Mouse (Mus musculus) forebrain, embryonic 15.5 days (tissue): ENCODE results near the gene Hapln2. TPM values are rescaled to one million over a fixed set of nuclear protein-coding genes. Genes with fewer than 3 reads are reported as not detected.

Experiments
- ATAC-seq: fragments of 200-750 bp; cut with Nextera tagmentation; replicated peaks from 2 replicates; pipeline ENCODE4 v1.8.0; 2017; ENCODE audit warnings: mild to moderate bottlenecking, moderate TSS enrichment, moderate library complexity
- H3K27ac ChIP-seq: fragments of 300-500 bp; sonication (generic); replicated peaks from 2 replicates; pipeline ENCODE4 v1.5.1; 2015; ENCODE audit warnings: mild to moderate bottlenecking, inconsistent platforms
- H3K27me3 ChIP-seq: fragments of 300-500 bp; sonication (generic); 2 replicates; pipeline ENCODE4 v1.6.1; 2015; ENCODE audit warnings: inconsistent platforms
- H3K36me3 ChIP-seq: fragments of 300-500 bp; sonication (generic); 2 replicates; pipeline ENCODE4 v1.6.1; 2015; ENCODE audit warnings: mild to moderate bottlenecking, inconsistent platforms
- H3K4me1 ChIP-seq: fragments of 300-500 bp; sonication (generic); 2 replicates; pipeline ENCODE4 v1.6.1; 2015; ENCODE audit warnings: inconsistent platforms
- H3K4me2 ChIP-seq: fragments of 300-500 bp; sonication (generic); replicated peaks from 2 replicates; pipeline ENCODE4 v1.6.1; 2015; ENCODE audit warnings: mild to moderate bottlenecking, inconsistent platforms
- H3K4me3 ChIP-seq: fragments of 300-500 bp; sonication (generic); 2 replicates; pipeline ENCODE4 v1.5.1; 2015; ENCODE audit warnings: mild to moderate bottlenecking, inconsistent platforms
- H3K9ac ChIP-seq: fragments of 300-500 bp; sonication (generic); replicated peaks from 2 replicates; pipeline ENCODE4 v1.6.1; 2015; ENCODE audit warnings: mild to moderate bottlenecking, inconsistent platforms
- H3K9me3 ChIP-seq: fragments of 300-500 bp; sonication (generic); 2 replicates; pipeline ENCODE4 v1.6.1; 2016; ENCODE audit warnings: inconsistent platforms
- WGBS: fragments of 180-500 bp; shearing (Covaris S2); methylation state at CpG from one replicate; pipeline ENCODE4 v1.1.7; 2015; ENCODE audit warnings: mixed read lengths; 5-methylcytosine and 5-hydroxymethylcytosine counted together
- polyA plus RNA-seq: library from polyadenylated mRNA; unstranded; fragments of >200 nt; fragmentation: Nextera tagmentation; extraction: Ambion mirVana; gene quantifications from 2 replicates; pipeline ENCODE4 v1.2.1, GENCODE M21; 2015

Hapln2 gene
- polyA plus RNA-seq, 1 experiment from 2014 or later = 0.43 TPM

DNA sequence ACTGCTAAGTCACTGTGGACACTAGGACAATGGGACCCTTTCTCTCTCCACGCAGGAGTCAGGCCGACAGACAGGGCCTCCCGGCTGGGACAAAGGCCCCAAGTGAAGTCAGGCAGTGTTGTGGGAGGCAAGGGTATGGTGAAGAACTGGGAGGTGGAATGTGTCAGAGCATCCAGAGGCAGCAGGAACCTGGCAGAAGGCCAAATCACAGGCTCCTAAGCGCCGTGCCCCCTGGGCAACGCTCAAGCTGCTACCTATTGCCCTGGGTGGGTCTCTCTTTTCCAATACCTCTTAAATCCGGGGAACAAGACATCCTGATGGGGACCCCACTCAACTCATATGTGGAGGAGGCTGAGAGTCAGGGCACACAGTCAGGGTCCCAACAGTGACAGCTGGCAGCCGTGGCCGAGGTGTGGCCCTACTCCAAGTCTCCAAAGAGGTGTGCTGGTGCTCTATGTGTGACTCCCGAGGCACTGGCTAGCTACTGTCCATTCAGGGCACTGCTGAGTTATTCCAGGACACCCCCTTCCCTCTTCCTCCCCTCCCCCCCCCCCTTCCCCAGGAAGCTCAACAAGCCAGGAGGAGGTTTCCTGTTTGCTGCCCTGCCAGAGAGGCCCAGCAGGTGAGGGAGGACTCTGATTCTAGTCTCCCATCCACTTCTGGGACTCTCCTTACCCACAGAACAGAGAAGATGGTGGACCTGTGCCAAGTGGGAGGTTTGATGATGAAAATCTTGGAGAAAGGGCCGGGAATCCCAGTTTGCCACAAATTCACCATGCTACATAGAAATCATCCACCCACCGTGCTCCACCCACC is 41.7 kb downstream of the Hapln2 start:
- Histone ChIP-seq H3K36me3 (no peaks in the 10 kb centered on the region), H3K4me1 (peaks cover 71% of the 10 kb centered on the region), H3K4me3 (no peak overlapping the region), H3K27me3 (0 out of 2 replicates have a peak, but pooled peaks cover 4% of the 10 kb centered on the region), H3K9me3 (no peaks in the 10 kb centered on the region), H3K27ac (peak overlapping the region; percentile 41; the same call in 1 of the 2 replicates), H3K4me2 (no peak overlapping the region), H3K9ac (no peak overlapping the region)
- ATAC-seq = no peak
- 14% methylated on average over 12 of the region's 12 CpGs for WGBS

DNA sequence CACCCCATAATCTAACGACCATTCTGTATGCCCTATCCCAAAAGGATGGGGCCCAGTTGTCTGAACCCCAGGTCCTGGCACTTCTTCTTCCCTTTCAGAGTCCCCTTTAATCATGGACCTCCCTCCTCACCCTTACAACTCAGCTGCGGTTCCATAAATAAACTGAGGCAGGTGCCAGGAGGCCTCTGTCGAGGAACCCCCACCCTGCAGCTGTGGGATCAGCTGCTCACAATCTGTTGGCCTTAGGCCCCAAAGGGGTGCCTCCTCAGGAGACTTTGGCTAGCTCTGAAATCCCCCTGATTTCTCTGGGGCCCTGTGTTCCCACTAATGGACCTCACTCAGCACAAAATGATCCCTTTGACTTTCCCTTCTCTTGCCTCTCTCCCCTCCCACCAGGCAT is 43.3 kb downstream of the Hapln2 start:
- Histone ChIP-seq H3K4me3 (no peak overlapping the region), H3K4me1 (peaks cover 71% of the 10 kb centered on the region), H3K36me3 (no peaks in the 10 kb centered on the region), H3K27me3 (0 out of 2 replicates have a peak, but pooled peaks cover 4% of the 10 kb centered on the region), H3K27ac (no peak overlapping the region), H3K4me2 (no peak overlapping the region), H3K9ac (no peak overlapping the region), H3K9me3 (no peaks in the 10 kb centered on the region)
- ATAC-seq = no peak
- WGBS = 34% methylated on average over 3 of the region's 3 CpGs

DNA sequence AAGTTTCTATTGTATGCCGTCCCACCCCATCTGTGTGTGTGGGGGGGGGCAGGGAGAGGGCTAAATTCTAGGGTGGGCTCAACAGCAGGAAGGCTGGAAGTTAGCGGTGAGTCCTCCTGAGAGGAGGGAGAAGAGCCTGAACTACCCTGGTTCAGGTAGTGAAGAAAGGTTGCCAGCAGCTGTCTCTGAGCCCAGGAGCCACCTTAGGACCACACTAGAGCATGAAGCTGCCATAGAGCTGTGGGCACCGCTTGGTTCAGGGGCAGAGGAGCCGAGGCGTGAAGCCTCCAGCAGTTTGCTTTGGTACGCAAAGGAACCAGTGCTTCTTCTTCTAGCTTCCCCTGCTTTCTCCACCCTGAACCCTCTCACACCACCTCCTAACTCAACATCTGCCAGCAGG is 43.8 kb downstream of the Hapln2 start:
- no peaks in the 10 kb centered on the region for H3K9me3 ChIP-seq
- 0 out of 2 replicates have a peak, but pooled peaks cover 1% of the 10 kb centered on the region for H3K27me3 ChIP-seq
- ATAC-seq = no peak
- H3K4me1 ChIP-seq = peaks cover 69% of the 10 kb centered on the region
- no peak overlapping the region for H3K27ac ChIP-seq
- no peak overlapping the region for H3K4me3 ChIP-seq
- WGBS = 57% methylated on average over 6 of the region's 6 CpGs
- H3K9ac ChIP-seq = no peak overlapping the region
- H3K4me2 ChIP-seq = no peak overlapping the region
- H3K36me3 ChIP-seq = no peaks in the 10 kb centered on the region

DNA sequence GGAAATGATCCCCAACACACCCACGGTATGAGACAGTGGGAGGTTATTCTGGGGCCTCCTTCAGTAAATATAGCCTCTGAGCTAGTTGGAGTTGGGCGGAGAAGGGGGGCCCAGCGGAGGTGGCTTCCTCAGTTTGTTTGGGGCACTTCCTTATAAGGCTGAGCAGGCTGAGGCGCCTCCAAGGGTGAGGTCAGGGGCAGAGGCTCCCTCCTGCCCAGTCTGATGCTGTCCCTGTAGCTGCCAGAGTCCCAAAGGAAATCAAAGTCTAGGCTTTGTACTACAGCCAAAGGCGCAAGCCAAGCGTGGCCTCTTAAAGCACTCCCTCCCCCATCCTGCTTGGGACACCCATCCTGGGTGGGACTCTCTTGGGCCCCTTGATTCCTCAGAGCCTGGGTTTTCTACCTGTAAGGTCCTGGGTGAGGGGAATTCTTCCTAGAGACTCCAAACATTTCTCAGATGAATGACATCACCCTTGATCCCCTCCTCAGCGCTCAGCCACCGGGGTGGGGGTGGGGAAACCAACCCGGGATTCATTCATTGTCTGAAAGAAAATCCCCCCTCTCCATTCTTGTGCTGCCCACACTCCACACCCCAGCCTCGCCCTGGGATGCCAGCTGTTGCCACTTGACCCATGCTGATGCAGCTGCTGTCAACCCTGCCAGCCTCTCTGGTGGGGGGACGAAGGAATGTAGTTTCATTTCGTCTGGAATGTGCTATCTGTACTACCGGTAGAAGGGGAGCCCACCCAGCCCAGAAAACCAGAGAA is 44.4 kb downstream of the Hapln2 start:
- ATAC-seq = no peak; the same call in 1 of the 2 replicates
- peaks cover 63% of the 10 kb centered on the region for H3K4me1 ChIP-seq
- whole genome bisulfite sequencing = 6% methylated on average over 13 of the region's 13 CpGs
- H3K4me2 ChIP-seq = peak overlapping the region; percentile 18; the same call in 1 of the 2 replicates
- no peaks in the 10 kb centered on the region for H3K9me3 ChIP-seq
- H3K27me3 ChIP-seq = no peaks in the 10 kb centered on the region
- H3K36me3 ChIP-seq = no peaks in the 10 kb centered on the region
- peak overlapping the region; percentile 19; the same call in 1 of the 2 replicates for H3K9ac ChIP-seq
- H3K4me3 ChIP-seq = no peak overlapping the region
- peak overlapping the region; percentile 74 for H3K27ac ChIP-seq

DNA sequence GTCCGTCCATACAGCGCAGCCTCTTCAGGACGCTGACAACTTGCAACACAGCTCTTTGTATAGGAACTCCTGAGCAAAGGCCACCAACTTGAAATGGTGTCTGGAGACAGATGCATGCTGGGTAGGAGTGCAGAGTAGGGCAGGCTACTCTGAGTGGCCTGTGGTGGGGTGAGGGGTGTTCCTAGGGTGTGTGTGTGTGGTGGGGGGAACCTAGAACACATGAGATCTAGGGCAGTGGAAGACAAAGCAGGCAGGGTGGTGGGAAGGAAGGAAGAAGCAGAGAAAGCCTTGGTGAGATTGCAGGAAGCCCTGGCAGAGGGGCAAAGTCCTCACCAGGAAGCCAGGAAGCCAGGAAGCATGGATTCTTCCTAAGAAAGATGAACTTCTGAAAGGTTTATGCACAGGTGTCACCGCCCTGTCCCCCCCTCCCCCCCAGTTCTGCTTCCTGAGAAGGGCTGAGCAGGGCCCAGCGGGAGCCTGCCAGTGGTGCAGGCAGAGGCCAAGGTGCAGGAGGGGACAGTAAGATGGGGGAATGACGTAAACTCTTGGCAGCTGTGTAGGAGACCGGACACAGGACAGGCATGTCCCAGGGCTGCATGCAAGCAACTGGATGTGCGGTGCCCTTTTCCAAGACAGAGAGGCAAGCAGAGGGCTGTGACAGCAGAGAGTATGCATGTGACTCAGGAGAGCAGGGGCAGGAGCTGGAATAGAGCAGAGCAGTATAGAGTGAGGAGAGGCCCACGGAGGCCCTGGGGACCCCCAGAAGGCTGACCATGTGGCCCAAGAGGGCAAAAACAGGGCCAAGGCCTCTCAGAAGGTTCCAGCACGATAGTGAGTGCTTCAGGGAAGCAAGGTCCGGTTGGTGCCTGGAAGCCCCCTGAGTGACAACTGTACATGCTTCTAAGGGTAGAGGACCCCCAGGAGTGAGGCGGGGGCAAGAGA is 45.2 kb downstream of the Hapln2 start:
- Histone ChIP-seq H3K4me3 (no peak overlapping the region), H3K27me3 (no peaks in the 10 kb centered on the region), H3K36me3 (no peaks in the 10 kb centered on the region; the same call in 1 of the 2 replicates), H3K4me1 (peaks cover 55% of the 10 kb centered on the region), H3K4me2 (no peak overlapping the region), H3K9ac (peak overlapping the region; percentile 19; the same call in 1 of the 2 replicates), H3K27ac (peak overlapping the region; percentile 74), H3K9me3 (no peaks in the 10 kb centered on the region)
- ATAC-seq = no peak
- WGBS = 35% methylated on average over 12 of the region's 12 CpGs

DNA sequence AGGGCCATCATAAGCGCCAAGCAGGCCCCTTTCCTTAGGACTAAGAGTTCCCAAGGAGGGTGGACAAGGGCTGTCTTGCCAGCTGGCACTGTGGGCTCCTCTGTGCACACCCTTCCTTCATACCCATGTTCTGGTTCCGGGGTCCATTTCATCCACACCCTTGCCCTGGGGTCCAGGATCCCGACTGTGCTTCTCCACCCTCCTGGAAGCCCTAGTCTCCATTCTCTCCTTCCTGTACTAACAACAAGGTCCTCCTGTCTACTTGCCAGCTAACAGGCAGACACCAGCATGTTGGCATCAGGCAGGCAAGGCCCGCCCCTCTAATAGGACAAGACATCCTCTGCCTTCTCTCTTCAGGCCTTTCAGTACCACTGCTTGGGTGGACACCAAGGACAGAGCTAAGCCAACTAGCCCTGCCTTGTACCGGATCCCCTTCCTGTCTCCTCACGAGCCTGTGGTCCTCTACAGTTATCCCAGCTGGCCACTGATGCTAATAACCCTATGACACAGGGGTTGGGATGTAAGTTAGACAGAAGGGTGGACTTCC is 46.1 kb downstream of the Hapln2 start:
- H3K27ac ChIP-seq = 0 out of 2 replicates have a peak overlapping the region, but pooled peaks have one; percentile 74
- WGBS = 81% methylated on average over 6 of the region's 6 CpGs
- no peak overlapping the region for H3K4me3 ChIP-seq
- H3K27me3 ChIP-seq = no peaks in the 10 kb centered on the region
- no peak overlapping the region for H3K9ac ChIP-seq
- no peak for ATAC-seq
- H3K36me3 ChIP-seq = no peaks in the 10 kb centered on the region; the same call in 1 of the 2 replicates
- no peaks in the 10 kb centered on the region for H3K9me3 ChIP-seq
- H3K4me2 ChIP-seq = no peak overlapping the region
- peaks cover 47% of the 10 kb centered on the region for H3K4me1 ChIP-seq

DNA sequence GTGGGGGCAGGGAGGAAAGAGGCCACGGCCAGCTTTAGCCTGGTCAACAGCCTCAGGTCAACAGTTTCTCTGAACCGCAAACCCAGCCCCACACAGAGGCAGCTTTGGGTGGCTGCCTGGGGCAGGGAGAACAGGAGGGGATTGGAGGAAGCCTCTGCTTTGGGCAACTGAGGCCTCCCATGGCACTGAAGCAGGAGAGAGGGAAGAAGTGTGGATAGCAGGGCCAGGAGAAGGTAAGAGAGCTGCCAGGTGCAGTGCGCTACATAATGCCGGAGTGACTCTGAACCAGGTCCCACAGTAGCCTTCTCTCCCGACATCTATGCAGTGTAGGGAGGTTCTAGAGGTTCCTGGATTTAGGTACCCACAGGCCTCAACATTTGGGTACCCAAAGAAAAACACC is 46.7 kb downstream of the Hapln2 start:
- H3K36me3 ChIP-seq = no peaks in the 10 kb centered on the region; the same call in 1 of the 2 replicates
- WGBS = 64% methylated on average over 5 of the region's 5 CpGs
- H3K9ac ChIP-seq = no peak overlapping the region
- peaks cover 41% of the 10 kb centered on the region for H3K4me1 ChIP-seq
- no peak overlapping the region for H3K4me2 ChIP-seq
- no peaks in the 10 kb centered on the region for H3K9me3 ChIP-seq
- H3K4me3 ChIP-seq = no peak overlapping the region
- H3K27ac ChIP-seq = no peak overlapping the region; the same call in 1 of the 2 replicates
- no peak for ATAC-seq
- no peaks in the 10 kb centered on the region for H3K27me3 ChIP-seq

DNA sequence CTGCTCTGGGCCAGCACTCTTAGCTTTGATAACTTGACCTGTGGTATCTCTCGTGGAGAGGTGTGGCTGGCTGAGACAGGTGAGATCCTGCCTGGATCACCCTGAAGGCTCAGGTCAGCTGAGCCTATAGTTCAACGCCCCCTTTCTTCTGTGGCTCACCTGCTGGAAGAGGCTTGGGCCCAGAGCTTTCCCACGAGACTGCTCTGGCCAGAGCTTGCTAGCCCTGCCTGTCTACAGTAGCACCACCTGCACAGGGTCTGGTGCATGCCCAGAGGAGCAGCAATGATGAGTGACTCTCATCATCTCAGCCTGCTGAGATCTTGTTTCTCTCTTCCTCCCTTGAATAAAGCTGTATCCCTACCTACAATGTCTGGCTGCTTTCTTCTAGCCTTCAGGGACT is 47.3 kb downstream of the Hapln2 start:
- Histone ChIP-seq H3K36me3 (no peaks in the 10 kb centered on the region; the same call in 1 of the 2 replicates), H3K27ac (no peak overlapping the region), H3K4me3 (no peak overlapping the region), H3K9ac (no peak overlapping the region), H3K4me2 (no peak overlapping the region), H3K4me1 (peaks cover 35% of the 10 kb centered on the region), H3K9me3 (no peaks in the 10 kb centered on the region), H3K27me3 (no peaks in the 10 kb centered on the region)
- no peak for ATAC-seq
- WGBS = 72% methylated on average over 3 of the region's 3 CpGs

DNA sequence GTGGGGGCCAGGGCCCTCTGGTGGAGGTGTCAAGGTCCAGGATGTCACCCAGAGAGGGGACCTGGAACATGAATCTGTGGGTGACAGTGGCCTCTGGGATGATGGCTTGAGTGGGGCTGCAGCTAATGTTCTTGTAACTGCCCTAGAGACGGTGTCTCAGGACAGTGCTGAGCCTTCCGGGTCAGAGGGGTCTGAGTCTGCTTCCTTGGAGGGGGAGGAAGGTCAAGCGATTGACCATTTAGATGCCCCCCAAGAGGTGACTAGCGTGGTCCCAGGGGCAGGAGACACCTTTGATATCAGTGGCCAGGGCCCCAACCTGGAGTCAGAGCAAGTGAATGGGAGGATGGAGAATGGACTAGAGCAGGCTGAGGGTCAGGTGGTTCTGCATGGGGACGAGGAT is 47.9 kb downstream of the Hapln2 start:
- WGBS = 91% methylated on average over 5 of the region's 5 CpGs
- H3K4me3 ChIP-seq = no peak overlapping the region
- no peak overlapping the region for H3K27ac ChIP-seq
- ATAC-seq = no peak
- H3K36me3 ChIP-seq = no peaks in the 10 kb centered on the region; the same call in 1 of the 2 replicates
- H3K27me3 ChIP-seq = no peaks in the 10 kb centered on the region
- peaks cover 37% of the 10 kb centered on the region for H3K4me1 ChIP-seq
- H3K9me3 ChIP-seq = no peaks in the 10 kb centered on the region
- H3K4me2 ChIP-seq = no peak overlapping the region
- H3K9ac ChIP-seq = no peak overlapping the region

DNA sequence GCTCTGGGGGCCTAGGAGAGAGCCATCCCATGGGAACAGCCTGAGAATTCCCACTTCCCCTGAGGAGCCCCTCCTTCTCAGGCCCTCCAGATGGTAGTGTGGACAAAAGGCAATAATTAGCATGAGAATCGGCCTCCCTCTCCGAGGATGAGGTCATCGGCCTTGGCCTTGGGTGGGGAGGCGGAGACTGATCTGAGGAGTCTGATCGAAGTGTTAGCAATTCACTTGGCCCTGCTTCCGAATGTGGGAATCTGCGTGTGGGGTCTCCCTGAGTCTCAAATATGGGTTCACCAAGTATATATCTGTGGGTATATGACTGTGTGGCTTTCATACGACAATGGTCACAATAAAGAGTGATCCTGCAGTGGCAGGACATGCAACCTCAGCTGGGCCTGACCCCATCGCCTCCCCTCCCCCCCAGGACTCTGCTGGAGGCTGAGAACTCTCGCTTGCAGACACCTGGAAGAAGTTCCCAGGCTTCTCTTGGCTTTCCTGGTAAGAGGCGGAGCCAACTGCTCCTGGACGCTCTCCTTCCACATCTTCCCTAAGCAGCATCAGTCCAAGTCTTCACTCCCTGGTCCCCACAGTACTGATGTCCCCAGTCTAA is 52.9 kb downstream of the Hapln2 start:
- Histone ChIP-seq H3K27me3 (no peaks in the 10 kb centered on the region), H3K9me3 (no peaks in the 10 kb centered on the region), H3K4me2 (peak overlapping the region; percentile 96), H3K9ac (peak overlapping the region; percentile 74), H3K27ac (peak overlapping the region; percentile 87), H3K4me1 (peaks cover 47% of the 10 kb centered on the region), H3K36me3 (no peaks in the 10 kb centered on the region; the same call in 1 of the 2 replicates), H3K4me3 (peak overlapping the region; percentile 68)
- peak; percentile 75; the same call in 1 of the 2 replicates for ATAC-seq
- 7% methylated on average over 12 of the region's 12 CpGs for WGBS
